Mouse (Mus musculus) R1 (cell line): Measurements from ENCODE around the gene Dvl3.
"Not testable (repeated sequence)": the region's sequence is repeated elsewhere in the genome, so short reads cannot be mapped to it uniquely, and the experiment has no call there.

ENCODE experiments used
- DNase-seq: peaks from one replicate; pipeline ENCODE4 v3.0.0-alpha.2; 2018; ENCODE audit warnings: low read depth, low spot score

Dvl3 gene

DNA sequence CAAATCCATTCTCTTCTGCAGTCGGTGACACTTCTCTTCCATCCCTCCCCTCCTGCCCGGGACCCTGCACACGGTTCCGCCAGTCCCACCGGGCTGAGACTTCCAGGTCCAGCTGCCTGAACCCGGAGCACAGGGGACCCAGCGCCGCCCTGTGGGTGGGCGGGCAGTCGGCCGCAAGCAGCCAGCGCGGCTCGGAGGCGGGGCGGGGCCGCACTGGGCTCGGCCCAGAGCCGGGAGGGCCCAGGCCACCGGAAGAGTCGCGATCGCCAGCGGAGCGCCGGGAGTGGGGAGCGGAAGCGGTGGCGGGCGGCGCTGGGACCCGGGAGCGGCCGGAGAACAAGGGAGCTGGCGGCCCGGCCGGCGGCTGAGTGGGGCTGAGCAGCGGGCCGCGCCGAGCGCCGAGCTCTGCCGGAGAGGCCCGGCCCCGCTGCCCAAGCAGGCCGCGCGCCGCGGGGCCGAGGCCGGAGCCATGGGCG lies at the start of gene Dvl3:
Gene Dvl3 (plus strand): TSS at position 257 of the 476 bp plus-strand sequence.
- peak; percentile 76 for DNase-seq

DNA sequence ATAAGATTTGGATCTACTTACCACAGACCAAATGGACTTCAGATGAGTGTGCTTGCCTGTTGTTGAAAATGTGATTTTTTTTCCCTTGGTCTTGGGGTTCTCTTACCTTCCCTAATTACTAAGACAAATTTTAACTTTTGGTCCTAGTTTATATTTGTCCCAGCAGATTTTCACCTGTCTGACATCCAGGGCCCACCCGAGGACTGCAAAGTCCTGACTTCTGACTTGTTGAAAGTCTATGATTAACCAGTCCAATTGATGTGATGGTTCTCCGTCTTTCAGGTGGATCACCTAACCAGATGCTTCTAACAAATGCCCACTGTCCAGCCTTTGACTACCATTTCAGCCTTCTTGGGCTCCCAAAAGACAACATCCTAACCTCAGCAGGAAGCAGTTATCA lies 45.8 kb upstream of the Dvl3 start:
- DNase-seq = no peak

DNA sequence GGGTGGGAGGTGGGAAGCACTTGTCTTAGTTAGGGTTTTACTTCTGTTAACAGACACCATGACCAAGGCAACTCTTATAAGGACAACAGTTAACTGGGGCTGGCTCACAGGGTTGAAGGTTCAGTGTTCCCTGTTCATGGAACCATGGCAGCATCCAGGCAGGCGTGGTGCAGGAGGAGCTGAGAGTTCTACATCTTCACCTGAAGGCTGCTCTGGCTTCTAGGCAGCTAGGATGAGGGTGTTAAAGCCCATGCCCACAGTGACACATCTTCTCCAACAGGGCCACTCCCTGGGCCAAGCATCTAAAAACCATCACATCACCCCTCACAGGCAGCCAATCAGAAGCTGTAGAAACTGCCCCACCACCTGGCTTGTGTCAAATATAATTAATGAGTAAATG lies 45.1 kb upstream of the Dvl3 start:
- DNase-seq = no peak

GRCm38 (mm10) chr16:20473748-20474147 lies 43.0 kb upstream of the Dvl3 start:
- peak; percentile 62 for DNase-seq

DNA sequence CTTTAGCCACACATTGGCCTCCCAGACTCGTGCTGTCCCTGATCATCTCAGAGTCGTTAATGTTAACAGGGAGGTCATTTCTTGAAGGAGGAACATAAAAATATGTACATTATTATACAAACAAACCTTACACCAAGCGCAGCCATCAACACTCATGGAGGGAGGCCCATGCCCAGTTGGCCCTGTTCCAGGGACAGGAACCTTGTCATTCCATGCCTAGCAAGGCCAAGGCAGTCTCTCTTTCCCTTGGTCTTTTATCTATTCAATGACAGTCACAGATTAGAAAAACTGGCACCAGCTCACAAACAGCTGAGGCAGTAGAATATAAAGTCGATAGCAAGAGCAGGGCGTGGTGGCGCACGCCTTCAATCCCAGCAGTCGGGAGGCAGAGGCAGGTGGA lies 42.6 kb upstream of the Dvl3 start:
- DNase-seq = no peak

GRCm38 (mm10) chr16:20474786-20475185 lies 42.0 kb upstream of the Dvl3 start:
- DNase-seq = peak; percentile 81

- DNase-seq = peak; percentile 80
Observed at GRCm38 (mm10) chr16:20475335-20475734, 41.4 kb upstream of the Dvl3 start.

- peak; percentile 43 for DNase-seq
Observed at GRCm38 (mm10) chr16:20476857-20477256, 39.9 kb upstream of the Dvl3 start.

GRCm38 (mm10) chr16:20477270-20477669 lies 39.5 kb upstream of the Dvl3 start:
- no peak for DNase-seq

DNA sequence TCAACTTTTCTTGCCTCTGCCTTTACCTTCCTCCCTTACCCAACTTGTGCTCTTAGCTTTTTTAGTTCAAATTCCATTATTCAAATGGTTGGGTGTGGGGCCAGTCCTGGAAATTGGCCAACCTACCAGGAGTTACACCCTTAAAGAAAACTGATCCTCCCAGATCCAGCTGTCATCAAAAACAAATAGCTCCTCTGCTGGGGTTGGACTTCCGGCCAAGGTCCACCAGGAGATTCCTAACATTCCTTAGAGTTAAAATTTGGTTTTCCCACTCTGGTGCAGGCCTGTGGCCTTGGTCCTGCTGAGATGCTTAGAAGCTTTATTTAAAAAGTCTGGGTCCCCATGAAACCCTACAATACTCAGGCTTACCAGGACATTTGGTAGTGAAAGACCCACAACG lies 38.3 kb upstream of the Dvl3 start:
- peak; percentile 98 for DNase-seq

DNA sequence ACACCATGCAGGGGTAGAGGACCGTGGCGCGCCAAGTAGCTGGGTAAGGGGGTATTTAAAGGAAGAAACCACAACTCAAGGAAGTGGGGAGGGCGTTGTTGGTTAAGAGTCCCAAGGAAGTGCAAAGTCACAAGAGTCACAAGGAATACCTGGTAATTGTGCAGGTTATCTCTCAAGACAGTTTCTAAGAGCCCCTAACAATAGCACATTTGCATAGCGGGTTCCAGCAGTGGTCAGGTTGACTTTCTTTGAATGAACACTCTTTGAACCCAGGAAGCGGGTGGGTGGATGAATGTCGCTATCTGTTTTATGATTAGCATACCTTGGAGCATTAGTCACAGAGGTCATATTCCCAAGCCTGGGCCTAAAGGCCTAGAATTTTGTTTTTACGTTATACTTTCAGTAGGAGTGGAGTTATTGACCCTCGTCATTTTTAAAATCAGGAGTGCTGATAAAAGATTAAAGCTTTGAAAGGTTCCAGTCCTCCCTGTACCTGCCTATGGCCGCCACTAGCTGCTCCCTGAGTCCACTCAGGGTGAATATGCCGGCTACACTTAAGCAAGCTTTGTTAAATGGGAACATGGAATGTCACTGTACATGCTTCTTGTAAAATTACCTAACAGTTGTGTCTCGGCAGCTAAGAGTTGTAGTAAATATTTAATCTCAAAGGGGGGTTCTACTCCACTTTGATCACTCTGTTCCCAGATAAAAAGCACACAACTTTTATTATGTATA lies 37.6 kb upstream of the Dvl3 start:
- peak; percentile 85 for DNase-seq

DNA sequence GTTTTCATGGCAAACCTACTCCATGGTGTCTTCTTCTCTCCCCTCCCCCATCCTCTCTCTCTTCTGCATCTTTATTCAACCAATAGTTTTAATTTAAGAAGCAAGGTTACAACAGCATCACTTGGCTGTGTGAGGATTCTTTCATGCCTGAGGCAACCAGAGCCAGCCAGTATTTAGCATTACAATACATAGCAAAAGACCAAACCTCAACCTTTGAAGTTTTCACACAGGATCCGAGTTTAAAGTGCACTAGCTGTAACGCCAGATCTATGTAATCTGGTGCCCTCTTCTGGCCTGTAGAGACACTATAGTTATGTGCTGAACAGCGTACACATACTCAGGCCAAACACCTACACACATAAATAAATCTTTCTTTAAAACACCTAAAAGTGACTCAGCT lies 36.7 kb upstream of the Dvl3 start:
- DNase-seq = peak; percentile 98

DNA sequence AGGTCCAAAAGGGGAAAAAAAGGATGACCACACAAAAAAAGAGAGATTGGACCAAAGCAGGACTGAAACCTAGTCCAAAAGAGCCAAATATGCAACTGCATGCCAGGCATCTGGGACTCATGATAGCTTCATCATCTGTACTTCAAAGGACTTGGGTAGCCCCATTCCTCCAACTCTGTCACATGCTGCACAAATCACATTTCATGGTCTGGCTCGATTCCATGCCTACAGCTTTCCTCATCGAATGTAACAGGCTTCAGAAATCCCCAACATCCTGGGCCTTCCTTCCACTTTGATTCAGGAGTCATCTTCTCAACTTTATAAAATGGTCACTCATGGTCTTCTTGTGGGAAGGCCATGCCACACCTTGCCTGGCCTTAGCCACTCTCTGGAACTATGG lies 35.0 kb upstream of the Dvl3 start:
- DNase-seq = no peak

GRCm38 (mm10) chr16:20483716-20484115 lies 33.1 kb upstream of the Dvl3 start:
- peak; percentile 74 for DNase-seq

- DNase-seq = peak; percentile 77
Observed at GRCm38 (mm10) chr16:20485061-20485460, 31.7 kb upstream of the Dvl3 start.

DNA sequence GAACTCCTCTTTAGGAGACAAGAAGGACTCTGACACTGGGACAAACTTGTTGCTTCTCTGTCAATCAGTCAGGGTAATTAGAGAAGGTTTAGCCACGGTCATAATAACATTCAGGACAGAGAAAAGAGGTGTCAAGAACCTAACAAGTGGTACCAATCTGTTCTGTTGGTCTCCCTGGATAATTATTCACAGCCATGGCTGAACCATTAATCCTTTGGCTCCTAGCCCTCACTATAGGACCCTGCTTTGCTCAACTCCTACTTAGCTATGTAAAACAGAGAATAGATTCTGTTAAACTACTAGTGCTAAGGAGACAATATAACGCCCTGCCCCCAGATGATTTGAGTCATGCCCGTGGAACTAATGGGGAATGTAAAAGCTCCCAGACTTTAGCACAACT lies 30.7 kb upstream of the Dvl3 start:
- DNase-seq = no peak

- DNase-seq = no peak
Observed at GRCm38 (mm10) chr16:20488151-20488550, 28.6 kb upstream of the Dvl3 start.

DNA sequence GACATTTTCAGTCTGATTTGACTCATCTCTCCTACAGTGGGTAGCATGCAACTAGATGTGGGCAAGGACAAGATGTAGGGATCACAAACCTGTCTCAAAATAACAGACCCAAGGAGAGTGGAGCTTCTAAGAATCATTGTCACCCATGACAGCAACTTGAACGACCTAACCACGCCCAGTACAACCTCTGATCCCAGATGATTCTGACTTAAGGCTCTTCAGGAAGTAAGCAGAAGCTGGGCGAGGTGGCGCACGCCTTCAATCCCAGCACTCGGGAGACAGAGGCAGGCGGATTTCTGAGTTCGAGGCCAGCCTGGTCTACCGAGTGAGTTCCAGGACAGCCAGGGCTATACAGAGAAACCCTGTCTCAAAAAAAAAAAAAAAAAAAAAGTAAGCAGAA lies 28.0 kb upstream of the Dvl3 start:
- DNase-seq = not testable (repeated sequence)

- DNase-seq = no peak
Observed at GRCm38 (mm10) chr16:20489233-20489632, 27.5 kb upstream of the Dvl3 start.

DNA sequence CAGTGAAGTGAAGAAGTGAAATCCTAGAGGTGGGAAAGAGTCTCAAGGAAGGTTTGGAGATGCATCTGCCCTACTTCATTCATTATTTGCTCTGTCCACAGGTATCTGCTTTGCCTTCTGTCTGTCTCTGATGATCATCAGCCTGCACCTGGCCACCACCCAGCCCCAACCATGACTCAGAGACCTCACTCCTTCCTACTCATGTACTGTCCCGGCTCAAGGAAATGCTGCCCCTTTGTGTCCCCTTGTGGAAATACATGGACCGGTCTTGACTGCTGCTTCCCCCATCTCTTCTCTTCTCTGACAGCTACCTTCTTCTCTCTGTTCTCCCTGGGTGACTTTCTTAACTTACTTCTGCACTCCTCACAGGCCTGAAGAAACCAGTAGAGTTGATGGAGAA lies 26.2 kb upstream of the Dvl3 start:
- DNase-seq = peak; percentile 59

DNA sequence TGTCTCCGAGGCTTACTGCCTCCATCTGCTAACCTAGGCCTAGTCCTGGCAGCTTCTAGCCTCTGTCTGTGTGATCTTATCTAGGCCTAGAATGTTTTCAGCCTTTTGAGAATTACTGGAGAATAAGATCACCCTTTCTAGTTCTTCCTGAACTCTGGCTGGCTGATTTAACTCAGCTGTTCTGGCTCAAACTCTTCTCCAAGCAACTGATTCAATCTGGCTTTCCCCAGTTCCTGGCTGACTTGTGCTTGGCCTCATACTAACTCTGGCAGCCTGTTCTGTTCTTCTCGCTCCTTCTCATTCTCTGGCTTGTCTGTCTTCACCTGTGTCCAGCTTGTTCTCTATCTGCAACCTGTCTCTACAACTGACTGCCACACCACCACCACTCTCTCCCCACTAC lies 25.5 kb upstream of the Dvl3 start:
- DNase-seq = no peak

- DNase-seq = no peak
Observed at GRCm38 (mm10) chr16:20493452-20493851, 23.3 kb upstream of the Dvl3 start.

GRCm38 (mm10) chr16:20496671-20497600 lies 19.8 kb upstream of the Dvl3 start:
- peak; percentile 85 for DNase-seq
